Mouse (Mus musculus) thymus, adult 2 months (tissue): Measurements from ENCODE around the gene Unc79.

Experiments used
- CTCF ChIP-seq: fragments of 200-500 bp; IDR thresholded peaks from 2 replicates; pipeline ENCODE4 v1.5.1; 2012; ENCODE audit warnings: mild to moderate bottlenecking, control low read depth, low read length, moderate library complexity, borderline replicate concordance; ENCODE audit not compliant: control insufficient read depth, poor library complexity, insufficient read depth; ENCODE audit errors: extremely low read depth
- POLR2A ChIP-seq: fragments of 200-500 bp; IDR thresholded peaks from 2 replicates; pipeline ENCODE4 v1.6.1; 2012; ENCODE audit warnings: mild to moderate bottlenecking, low read length, control low read depth, moderate library complexity; ENCODE audit not compliant: control insufficient read depth, poor library complexity, insufficient read depth; ENCODE audit errors: extremely low read depth

- TF ChIP-seq CTCF, result no peak
- no peak for TF ChIP-seq POLR2A
Measured at GRCm38 (mm10) chr12:103042711-103043110, 94.1 kb downstream of the Unc79 start.
